Mouse (Mus musculus): ENCODE measurements around the gene Col25a1.

The Col25a1 gene

DNA sequence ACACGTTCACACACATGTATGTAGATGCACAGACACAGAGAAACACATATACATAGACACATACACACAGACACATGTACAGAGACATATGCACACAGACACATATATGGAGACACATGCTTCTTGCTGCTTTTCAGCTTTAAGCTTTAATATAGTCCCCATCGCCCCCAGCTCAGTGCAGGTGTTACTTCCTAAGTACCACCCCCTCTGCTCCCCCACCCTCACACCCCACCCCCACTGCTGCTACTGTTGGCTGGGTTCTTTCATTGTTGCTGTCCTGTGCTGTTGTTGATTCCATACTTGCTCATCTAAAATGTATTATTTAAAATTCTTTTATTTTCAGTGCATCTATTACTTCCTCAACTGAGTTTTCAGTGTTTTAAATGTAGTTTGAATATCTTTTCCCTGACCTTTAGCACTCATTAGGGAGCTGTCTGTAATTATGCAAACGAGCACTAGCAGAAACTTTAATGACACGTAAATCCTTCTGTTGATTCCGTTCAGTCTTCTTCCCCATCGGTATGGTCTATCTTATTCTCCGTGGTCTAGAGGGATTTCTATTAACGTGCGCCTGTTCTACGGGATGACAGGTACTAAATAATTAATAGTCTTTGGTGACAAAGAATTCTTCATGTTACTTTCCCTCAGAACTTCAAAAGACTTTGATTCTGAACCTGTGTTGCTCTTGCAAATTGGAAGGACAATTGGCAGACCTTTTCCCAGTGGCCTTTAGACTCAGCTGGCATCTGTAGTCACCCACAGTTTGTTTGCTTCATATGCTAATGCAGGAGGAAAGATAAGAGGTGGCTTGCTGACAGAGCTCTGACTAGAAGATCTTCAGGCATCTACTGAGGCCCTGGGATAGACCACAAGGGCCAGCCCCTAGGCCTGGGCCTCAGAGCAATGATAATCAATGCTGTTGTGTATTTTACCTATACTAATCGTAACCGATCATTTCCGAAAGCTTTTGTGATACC is 196.0 kb downstream of the Col25a1 start:
- no peak for DNase-seq (ENCODE audit: low spot score in 2 of 2)

DNA sequence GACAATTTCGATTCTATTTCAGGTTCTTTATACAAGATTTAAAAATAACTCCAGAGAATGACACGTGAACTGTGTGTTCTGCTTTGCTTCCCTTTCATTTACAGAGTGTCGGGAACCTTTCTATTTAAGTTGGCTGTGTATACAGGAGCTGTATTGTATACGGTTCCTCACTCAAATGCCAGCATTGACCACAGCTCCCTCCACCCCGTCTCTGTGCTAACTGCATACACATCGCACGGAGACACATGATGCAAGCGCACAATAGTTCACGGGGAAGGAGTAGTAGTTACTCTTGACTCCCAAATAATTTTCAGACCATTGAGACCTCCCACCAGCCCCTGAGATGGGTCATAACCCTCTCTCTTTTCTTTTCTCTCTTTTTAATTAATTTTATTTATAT is 197.6 kb downstream of the Col25a1 start:
- DNase-seq (ENCODE audit: low spot score in 2 of 2), result no peak

DNA sequence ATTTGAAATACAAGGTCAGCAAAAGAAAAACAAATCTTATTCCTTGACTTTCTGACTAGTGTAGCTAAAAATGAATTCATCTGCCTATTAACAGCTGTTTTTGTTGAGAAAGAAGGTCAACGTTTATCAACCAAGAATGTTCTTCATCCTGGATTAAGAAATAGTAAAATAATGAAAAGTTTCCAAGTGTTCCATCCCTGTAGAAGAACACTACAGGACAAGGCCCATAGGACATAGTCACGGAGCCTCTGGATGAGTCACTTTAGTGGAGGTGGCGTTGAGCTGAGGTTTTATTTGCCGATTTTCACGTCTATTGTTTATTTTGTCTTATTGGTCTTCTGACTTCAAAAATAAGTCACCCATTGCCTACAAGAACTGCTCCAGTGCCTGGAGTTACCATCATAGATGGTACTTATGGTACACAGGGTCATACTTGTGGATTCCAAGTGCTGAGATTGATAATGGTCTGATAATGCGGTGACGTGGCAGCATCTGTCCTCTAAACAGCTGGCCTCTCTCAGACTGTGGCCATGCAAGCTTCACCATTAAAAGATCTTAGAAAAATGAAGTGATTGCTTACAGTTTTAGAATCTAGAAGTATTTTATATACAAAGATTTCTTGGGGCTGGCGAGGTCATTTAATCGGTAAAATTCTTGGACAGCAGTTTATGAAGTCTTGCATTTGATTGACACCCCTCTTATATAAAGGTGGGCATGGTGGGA is 198.7 kb downstream of the Col25a1 start:
- DNase-seq (ENCODE audit: low spot score in 2 of 2), result no peak

DNA sequence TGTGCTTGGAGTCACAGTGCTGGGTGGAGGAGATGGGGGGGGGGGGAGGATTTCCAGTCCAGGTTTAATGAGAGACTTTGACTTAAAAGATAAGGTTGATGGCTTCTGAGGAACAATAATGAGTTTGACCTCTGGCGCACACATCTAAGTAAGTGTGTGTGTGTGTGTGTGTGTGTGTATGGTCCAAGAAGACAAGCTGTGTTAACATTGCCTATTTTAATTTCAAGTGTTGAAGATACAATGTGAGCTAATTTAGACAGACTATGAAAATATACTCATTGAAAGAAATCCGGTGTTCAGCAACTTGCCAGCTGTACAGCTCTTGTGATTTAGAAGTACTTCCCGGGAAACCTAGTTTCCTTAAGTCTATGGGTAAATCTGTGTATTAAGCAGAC is 199.3 kb downstream of the Col25a1 start:
- no peak for DNase-seq (ENCODE audit: low spot score in 2 of 2)

DNA sequence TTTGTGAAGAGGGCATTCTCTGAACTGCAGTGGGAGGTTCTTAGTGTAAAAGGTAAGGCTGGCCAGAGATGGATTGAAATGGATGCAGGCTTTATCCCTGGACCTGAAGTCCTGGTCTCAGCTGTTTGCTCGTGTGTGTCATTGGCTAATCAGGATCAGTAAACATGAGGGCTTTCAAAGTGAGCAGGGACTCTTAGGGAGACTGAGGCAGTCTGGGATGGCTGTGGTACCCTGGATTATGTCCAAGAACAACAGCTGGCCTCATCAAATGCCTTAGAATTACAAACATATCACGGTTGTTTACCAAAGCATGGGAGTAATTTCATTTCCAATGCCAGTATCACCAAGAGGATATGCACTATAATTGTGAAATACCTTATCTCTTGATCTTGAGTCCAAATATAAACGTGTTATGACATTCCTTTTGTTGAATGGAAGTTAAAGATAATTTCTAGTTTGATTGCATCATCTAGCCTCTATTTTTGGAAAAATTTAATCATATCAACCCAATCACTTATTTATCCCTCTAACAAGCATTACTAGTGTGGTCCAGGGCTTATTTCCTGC is 201.1 kb downstream of the Col25a1 start:
- DNase-seq (ENCODE audit: low spot score in 2 of 2), result no peak

DNA sequence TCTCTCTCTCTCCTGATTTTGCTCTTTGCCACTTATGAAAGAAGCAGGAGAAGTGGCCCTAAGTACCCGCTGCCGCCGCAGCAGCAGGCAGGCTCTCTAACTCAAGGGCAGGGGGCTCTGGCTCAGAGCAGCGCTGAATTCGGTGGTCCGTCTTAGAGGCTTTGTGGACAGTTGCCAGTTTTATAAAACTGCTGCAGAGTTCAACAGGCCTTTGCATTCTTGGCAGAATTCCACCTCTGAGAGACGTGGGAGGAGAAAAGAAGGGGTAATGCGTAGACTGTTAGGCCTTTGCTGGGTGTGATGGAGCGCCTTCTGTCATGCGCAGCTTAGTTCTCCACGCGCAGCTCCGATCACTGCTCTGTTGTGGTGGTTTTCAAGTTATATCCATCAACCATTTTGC is 206.6 kb downstream of the Col25a1 start:
- DNase-seq (ENCODE audit: low spot score in 2 of 2), result no peak

DNA sequence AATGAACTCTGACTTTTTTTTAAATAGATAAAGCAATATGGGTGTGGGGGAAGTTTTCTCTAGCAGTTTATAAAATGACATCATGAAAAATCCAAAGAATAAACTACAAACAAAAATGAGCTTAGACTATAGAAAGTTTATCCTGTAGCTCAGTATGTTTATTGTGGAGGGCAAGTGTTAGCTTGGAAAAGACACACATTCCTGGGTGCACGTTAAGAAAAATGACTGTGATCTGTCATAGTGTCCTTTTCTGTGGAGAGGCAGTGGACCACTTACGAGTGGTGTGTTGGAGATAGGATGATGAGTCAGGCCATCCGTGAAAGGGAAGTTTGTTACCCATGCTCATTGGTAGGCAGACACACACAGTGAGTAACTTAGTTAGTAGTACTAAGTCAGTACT is 207.1 kb downstream of the Col25a1 start:
- DNase-seq (ENCODE audit: low spot score in 2 of 2), result no peak

DNA sequence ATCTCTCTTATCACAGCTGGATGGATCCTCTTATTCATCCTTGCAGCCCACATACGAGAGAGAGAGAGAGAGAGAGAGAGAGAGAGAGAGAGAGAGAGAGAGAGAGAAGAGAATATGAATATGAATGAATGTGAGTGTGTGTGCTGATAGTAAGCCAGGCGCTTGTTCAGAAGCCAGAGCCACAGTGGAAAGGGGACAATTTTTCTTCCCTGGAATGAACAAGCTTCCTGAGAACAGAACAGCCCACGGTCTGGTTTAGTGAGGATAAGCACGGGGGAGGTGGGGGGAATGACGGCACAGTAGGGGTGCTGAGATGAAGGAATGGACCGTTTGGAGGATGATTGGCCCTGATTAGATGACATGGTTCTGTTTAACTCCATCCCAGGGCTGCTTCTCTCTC is 218.9 kb downstream of the Col25a1 start:
- DNase-seq (ENCODE audit: low spot score in 2 of 2), result no peak

DNA sequence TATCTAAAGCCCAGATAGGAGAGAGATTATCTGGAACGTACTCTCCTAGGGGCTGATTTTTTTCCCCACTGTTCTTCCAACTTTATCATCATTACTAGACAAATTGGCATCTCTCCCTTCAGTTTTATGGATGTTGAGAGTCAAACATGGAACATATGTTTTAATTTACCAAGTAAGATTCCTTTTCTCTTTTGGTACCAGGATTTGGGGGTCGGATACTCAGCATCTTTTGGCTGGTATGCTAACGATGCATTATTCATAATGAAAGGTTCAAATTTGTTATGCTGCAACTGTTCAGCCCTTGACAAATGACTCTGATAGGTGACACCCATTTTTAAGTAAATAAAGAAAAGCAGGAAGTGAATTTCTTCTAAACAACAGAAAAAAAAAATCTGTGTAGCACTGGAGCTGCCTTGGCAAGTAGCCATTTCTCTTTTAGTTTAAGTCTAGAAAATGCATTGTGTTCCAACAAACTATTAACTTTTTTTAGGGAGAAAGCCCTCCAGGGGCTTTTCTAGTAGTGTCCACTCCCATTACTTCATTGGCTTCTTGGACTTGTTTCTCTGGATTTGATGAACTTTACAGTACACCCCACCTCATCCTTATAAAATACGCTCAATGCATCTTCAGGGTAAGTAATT is 223.2 kb downstream of the Col25a1 start:
- DNase-seq (ENCODE audit: low spot score in 2 of 2), result no peak

DNA sequence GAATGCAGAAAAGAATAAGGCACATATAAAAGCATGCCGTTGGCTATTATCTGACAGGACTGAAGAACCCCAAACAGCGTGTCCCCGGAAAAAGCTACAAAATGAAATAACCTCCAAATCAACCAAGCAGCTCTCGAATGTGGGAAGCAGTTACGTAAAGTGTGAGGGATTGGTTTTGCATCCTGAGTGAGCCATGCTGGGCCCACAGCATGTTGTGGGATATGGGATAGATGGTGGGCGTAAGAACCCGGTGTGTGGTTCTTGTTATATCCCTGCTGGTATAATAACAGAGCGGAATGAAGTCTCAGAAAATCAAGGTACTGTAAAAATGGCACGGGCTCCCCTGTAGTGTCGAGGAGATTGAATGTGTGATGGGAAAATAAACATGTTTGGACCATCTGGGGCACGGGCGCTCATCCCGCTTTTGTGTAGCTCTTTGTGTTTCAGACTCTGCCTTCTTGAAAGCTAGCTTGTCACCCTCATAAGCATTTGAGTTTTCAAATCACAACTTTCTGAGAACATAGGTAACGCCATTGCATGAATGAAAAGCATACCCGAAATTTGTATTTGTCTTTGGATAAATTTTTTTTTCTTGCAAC is 225.4 kb downstream of the Col25a1 start:
- DNase-seq (ENCODE audit: low spot score in 2 of 2), result no peak

DNA sequence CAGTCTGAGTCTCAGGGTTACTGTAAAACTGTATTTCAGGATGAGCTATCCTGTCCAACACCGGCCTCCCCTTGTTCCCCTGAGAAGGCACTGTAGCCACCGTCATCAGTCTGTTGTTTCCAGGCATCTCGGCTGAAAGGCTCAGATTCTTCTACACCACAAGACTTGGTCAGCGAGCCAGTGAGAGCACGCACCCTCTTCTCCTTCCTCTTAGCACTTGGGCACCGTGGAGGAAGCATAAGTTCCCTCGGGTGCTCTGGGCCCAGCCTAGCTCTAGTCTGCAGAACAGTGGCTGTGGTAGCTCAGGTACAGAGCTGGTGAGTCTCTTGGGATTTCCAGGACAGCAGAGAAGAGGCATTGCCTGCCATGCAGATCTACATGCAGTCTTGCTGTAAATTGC is 229.5 kb downstream of the Col25a1 start:
- no peak for DNase-seq (ENCODE audit: low spot score in 2 of 2)

DNA sequence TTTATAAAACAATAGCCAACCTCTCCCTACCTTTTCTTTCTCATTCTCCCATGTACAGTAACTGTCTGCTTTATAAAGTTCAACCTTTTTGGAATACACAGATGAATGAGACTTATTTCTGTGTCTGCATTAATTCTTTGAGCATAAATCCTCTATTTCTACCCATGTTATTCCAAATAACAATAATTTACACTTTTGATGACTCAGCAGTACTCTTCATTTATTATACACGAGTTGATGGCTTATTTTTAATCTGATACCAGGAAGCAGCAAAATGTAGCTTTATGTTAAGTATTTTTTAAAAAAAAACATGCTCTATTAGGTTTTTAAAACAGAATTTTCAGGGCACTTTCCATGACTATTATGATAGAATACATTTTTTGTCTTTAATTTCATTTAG is 230.6 kb downstream of the Col25a1 start:
- no peak for DNase-seq (ENCODE audit: low spot score in 2 of 2)

DNA sequence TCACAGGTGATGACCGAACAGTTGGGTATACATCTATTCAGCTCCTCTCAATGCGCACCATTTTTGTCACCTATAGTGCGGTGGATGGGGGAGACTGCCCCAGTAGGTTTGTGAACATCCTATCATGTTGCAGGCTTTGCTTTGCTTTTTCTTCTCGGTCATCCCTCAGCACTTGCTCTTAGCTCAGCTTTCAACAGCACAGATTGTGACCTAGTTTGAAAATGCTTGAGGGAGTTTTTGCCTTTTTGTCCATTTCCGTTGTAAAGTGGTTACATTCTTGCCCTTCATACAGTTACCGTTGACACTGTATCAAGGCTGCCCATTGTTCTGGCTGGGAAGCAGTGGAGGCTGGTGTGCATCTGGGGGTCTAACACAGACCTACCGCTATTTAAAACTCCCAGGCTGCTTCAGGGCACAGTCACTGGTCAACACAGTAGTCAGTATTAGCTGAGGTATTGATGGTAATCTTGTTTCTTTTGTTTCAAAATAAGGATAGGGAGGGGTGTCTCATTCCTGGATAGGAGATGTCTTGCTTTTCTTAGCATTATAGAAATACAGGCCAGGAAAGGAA is 231.6 kb downstream of the Col25a1 start:
- DNase-seq (ENCODE audit: low spot score in 2 of 2), result no peak

DNA sequence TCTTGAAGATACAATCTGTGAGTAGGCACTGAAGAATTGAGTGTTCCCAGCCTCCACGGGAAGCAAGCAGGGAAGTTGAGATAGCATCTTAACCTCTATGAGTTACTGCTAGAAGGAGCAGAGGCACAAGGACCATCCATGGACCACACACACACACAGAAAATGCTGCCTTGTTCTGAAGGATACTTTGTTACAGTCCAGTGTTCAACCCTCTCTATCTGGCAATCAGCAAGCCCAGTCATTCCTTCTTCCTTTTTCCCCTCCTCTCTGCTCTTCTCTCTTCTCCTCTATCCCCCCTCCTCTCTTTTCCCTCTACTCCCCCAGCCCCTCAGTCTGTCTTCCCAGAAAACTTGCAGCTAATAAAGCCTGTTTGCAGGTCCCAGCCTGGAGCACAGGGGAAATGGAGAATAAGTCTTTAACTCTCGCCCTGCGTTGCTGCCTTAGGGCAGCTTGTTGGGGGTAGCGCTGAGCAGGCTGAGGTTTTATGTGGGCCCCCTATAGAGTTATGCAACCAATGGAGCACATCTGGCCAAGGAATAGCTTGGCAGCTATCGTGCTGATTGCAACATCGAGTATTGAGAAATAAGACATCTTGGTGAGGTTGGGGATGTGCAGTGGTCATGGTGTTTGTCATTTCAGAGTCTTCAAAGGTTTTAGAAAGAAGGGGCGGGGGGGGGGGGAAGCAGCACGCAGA is 235.8 kb downstream of the Col25a1 start:
- DNase-seq (ENCODE audit: low spot score in 2 of 2), result no peak

DNA sequence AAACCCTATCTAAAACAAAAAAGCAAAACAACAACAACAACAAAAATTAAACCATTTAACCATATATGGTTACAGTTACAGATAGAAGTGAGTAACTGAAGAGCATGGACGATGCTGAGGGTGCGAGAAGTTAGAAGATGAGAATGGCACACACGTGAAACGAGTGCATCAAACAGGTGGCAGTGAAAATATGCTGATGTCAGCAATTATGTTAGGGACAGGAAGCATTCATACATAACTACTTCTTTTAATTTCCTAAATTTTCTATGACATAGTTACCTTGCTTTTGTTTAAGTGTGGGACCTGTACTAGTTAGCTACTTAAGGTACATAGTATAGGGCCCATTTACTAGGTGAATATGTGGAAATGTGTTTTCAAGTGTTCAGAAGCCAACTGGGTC is 237.1 kb downstream of the Col25a1 start:
- no peak for DNase-seq (ENCODE audit: low spot score in 2 of 2)

DNA sequence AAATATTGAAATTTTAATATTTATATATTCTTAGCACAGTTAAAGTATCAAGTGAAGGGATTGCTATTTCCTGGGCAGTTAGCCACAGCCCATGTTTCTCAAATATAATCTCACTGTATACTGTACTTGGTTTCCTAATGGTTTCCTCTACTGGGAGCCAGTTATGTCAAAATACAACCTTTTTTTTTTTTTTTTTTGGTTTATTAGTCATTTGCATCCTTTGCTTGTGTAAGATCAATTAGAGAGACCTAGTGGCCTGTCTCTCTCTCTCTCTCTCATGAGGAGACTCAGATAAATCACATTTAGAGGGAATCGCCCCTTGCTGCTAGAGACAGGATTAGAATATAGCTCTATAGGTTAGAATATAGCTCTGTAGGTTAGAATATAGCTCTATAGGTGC is 237.8 kb downstream of the Col25a1 start:
- no peak for DNase-seq (ENCODE audit: low spot score in 2 of 2)

DNA sequence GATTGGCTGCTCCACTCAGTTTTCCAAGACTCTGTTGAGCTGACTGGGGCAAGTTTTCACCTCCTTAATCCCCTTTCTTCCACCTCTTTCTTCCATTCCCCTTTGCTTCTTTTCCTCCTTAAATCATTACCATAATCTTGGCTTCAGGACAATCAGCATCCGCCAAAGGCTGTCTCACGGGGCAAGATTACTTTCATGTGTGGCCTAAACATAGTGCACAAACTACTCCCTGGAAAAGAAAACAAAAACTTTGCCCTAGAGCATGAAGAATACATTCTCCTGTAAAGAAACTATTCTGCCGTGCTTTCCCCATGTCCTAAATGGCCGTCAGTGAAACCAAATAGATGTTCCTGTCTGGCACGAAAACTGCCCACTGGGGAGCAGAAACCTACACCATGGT is 238.9 kb downstream of the Col25a1 start:
- DNase-seq (ENCODE audit: low spot score in 2 of 2), result no peak

DNA sequence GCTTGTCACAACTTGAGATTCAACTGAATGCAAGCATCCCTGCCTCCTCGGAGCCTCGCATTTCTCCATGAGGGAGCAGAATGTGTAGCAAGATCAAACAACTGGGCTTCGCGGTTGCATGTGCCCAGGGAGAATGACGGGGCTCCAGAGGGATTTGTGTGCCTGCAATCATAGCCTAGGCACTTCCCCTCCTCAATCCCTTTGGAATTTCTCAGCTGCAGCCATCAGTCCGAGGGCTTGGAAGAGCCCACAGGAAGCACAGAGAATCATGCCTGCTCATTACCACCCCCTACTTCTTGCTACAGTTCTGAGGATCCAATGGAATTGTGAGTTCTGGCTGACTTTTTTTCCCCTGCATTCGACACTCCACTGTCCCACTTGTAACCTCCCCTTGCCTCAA is 241.8 kb downstream of the Col25a1 start:
- DNase-seq (ENCODE audit: low spot score in 2 of 2), result no peak

DNA sequence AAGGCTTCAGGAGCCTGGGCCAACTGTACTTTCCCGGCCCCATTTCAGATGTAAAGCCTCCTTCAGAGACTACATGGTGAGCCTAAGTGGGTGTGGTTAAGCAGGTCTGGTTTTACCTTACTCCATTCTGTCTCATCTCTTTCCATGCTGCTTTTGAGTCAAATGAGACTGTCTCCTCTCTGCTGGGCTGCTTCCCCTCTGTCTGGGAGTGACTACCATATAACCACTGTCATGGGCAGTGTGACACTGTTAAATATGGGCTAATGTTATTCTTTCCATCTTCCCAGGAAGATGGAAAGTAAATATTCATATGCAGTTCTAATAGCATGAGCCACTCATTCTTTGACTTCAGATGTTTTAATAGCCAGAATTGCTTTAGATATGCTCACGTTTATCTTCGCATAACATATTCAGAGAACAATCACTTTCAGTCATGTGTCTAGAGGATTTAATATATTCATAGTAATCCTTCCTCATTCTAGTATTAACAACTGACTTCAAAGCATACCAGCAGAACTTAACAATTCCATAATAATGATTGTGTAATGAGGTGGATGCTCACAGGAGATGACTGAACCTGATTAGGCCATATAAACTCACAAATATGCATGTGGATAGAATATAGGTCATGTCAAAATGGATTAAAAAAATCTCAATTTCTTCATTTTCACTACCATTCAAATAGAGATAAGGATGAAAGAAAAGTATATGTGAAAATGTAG is 243.5 kb downstream of the Col25a1 start:
- no peak for DNase-seq (ENCODE audit: low spot score in 2 of 2)

DNA sequence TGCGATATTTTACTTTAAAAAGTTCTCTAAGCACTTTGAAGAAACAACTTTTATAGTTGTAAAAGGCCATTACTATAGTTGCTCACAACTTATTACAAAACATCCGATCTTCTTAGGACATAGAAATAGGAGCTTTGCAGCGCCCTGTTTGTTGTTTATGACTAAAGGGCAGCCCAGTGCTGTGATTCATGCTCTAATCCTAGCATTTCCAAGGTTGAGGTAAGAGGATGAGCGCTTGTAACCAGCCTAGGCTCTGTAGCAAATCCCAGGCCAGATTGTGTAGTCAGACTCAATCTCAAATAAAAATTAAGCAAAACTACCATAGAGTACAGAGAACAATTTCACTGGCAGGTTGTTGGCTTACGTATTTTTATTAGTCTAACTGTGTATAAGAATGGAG is 246.5 kb downstream of the Col25a1 start:
- DNase-seq (ENCODE audit: low spot score in 2 of 2), result no peak

Data from frontal cortex, postnatal 14 days (tissue).